Mouse (Mus musculus): Measurements from ENCODE around the gene Ankrd33b. TPM values are rescaled to one million over a fixed set of nuclear protein-coding genes. Genes with fewer than 3 reads are reported as not detected.

The Ankrd33b gene
- 1 to 10 TPM; 1.2 to 1.3 TPM for total RNA-seq (2021)

DNA sequence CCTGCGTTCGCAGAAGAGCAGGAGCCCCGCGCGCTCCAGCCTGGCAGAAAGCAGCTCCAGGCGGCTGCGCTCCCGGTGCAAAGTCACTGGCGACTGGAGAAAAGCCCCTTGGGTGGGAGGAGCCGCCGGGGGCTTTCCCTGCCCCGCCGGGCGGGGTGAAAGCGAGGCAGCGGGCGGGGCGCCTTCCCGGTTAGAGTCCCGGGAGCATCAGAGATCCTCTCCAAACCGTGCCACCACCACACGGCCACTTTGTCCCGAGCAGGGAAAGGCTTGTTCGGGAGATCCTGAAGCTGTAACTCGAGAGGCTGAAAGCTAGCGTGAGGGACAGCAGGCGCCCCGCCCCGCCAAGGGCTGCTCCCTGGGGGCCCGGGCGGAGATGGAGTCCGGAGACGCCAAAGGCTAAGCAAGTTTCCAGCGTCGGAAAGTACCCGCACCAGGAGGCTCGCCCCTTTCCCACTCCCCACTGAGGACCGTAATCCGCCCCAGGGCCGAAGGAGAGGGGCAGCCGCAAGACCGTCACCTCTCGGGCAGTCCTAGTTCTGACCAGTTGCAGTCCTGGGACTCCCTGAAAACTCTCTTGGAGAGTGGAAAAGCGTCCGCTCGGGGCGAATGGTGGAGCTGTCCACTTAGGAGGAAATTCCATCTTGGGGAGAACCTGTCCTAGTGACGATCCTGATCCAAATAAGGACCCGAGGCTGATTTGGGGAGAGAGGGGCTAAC is at the start of gene Ankrd33b:
Ankrd33b (minus strand) TSS at position 246 of the 720 bp plus-strand sequence.
- intact Hi-C loops (cut with DNase I): no loop called here
- DNase-seq: peak; percentile 35

DNA sequence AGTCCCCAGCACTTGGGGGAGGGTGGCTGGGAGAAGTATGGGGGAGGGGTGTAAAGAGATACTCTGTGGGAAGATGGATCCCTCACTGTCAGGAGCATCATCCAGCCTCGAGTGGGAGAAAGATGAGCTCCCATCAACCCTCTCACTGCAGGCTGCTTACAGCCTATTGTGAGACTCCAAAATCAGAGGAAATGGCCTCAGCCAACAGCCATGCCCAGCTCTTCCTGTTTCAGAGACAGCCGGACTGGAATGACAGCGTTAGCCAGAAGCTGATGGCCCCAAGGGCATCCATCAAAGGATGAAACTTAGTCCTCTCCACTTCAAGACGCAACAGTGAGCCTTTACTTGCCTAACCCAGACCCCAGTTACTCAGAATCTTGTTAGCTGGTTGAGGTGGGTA is 47.7 kb upstream of the Ankrd33b start:
- intact Hi-C loops (cut with DNase I): no loop called here
- no peak for DNase-seq

DNA sequence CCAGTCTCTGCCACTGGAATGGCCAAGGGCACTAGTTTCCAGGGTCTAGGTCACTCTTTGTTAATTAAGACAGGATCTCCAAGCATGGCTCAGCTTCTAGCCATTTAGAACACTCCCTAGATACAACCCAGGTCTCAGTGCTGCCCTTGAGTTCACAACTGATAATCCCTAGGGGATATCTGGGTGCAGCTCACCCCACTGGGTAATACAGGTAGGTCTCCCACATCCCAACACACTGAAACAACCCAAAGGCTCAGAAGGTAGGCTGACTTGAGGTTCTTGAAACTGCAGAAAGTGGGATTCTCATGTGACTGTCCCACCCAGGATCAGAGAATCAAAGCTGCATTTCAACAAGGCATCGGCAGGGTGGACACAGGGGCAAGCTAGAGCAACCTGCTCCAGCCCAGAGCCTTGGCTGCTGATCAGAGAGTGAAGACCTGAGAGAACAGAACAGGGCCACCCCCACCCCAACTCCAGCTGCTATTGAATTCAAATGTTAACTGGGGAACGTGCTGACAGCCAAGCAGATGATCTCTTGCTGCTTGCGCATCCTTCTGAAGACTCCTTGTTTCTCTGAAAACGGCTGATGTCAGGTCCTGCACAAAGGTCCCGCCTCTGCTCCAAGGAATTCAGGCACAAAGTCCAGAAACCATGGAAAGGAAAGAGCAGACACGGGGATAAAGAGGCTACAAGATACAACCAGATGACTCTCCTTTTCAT is 46.8 kb upstream of the Ankrd33b start:
- intact Hi-C loops (cut with DNase I): no loop called here
- DNase-seq: no peak

DNA sequence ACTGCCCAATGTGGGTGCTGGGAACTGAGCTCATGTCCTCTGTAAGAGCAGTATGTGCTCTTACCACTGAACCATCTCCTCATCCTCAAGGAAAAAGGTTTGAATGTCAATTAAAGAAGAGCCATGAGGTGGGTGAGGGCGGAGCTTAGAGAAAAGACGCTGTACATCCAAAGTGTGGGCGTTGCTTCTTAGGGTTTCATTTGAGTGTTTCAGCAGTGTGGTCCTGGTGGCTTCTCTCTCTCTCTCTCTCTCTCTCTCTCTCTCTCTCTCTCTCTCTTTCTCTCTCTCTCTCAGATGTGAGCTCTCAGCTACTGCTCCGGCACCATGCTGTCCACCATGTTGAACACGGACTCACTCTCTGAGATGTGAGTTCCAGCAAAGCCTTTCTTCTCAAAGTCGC is 46.1 kb upstream of the Ankrd33b start:
- intact Hi-C loops (cut with DNase I): no loop called here
- DNase-seq: no peak

DNA sequence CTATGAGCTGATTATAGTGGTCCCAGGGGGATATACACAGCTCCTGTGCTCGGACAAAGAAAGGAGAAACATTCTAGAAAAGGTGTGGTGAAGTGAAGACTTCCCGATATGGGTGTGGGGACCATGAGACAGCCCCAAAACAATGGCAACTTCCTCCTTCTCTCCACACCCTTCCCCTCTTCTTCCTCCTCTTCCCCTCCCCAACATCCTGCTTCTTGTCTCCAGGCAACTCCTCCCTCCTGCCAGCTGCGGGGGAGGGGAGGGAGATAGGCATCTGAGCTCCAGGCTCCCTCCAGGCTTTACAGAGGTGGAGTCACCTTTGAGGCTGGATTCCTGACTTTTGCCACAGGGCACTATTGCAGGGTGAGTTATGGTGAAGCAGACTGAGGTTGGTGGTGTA is 45.4 kb upstream of the Ankrd33b start:
- DNase-seq: no peak
- intact Hi-C loops (cut with DNase I): no loop called here

DNA sequence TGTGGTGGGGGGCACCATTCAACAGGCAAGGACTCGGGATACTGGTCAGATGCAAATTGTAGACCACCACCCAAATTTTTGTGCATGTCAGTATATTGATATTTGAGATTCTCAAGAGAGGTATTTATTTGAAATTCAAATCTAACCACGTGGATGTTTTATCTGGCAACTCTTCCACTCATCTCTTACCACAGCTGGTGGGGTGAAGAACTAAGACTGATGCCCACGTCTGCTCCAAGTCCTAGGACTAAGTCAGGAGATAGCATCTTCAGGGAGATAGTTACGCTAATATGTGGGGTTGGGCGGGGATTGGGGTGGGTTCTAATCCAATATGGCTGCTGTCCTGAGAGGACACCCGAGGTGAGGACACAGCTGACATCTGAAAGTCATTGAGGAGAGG is 44.9 kb upstream of the Ankrd33b start:
- intact Hi-C loops (cut with DNase I): no loop called here
- DNase-seq: no peak

DNA sequence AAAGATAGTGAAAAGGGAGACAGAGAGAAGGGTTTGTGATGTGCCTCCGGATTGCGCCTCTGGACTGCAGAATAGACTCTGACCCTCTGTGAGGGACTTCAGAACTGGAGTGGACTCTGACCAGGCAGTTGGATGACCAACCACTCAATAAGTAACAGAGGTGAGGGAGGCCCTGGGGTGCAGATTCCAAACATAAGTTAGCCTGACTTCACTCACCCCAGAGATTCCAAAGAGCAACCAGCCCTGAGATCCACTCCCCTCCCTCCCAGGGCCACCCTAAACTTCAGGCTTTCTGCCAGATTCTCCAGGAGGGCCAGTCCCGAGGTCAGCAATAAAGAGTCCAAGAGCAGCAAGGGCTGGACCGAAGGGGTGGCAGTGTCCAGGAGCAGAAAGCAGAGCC is 40.0 kb upstream of the Ankrd33b start:
- intact Hi-C loops (cut with DNase I): no loop called here
- DNase-seq: no peak

DNA sequence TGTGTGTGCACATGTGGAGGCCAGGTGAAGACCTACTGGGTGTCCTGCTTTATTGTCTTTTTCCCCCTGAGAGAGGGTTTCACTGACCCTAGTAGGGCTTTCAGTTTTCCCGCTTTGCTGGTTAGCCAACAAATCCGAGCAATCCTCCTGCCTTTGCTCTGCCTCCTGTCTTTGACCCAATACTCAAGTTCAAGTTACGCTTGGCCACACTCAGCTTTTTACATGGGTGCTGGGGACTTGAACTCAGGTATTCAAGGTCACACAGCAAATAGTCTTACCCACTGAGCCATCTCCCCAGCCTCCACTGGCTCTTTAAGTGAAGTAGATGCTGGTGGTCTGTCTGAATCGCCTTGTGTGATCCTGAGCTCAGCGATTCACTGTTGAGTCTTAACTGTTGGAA is 39.4 kb upstream of the Ankrd33b start:
- intact Hi-C loops (cut with DNase I): no loop called here
- DNase-seq: no peak

DNA sequence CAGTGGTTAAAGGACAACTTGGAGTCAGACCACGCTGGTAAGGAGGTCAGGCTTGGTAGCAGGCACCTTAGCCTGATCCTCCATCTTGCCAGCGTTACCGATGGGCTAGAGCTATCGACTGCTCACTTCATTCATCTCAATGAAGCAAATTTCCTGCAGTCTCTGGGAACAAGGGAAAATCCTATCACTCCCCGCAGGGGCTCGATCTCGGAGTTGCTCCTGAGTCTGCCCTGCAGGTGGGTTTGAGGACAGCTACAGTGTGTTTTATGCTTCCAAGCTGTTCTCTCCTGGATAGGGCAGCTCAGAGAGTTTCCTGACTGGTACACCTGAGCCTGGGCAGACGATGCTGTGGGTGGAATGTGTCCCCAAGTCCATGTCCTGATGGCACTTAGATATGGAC is 36.8 kb upstream of the Ankrd33b start:
- DNase-seq: no peak
- intact Hi-C loops (cut with DNase I): no loop called here

DNA sequence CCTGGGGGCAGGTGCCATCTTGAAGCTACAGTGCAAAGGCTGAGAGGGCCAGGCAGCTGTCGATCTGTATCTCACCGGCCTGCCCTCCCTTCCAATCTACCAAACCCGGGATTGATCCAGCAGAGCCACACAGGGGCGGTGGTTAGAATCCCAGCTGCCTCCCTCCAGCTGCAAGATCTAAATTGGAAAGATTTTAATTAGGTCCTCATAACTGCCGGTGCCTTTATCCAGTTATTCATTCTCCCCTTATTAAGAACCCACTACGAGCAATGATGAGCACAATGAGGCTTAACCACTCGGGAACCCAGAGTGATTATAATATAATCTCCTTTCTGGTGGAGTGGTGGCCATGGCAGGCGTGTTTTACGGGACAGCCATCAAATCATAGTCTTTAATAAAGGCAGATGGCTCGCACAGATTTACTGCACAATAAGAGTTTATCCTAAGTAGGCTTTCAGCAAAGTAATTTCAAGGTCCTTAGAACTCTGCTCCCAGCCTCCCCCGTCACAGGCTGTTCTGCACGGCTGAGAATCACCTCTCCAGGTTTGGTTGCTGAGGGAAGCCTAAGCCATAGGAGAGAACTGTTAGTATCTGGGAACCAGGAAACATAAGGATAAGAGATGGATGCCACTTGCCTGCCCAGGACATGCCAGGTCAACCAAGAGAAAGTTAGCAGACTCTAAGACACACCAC is 34.8 kb upstream of the Ankrd33b start:
- intact Hi-C loops (cut with DNase I): no loop called here
- DNase-seq: no peak

DNA sequence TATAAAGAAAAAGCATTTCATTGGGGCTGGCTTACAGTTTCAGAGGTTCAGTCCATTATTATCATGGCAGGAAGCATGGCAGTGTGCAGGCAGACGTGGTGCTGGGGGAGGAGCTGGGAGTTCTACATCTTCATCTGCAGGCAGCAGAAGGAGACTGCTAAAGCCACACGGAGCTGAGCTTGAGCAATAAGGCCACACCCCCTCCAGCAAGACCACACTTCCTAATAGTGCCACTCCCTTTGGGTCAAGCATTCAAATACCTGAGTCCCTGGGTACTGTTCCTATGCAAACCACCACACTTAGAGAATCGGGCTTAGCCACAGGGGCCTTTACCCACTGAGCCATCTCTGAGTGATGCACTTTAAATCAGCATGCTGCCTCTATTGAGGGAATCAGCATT is 33.4 kb upstream of the Ankrd33b start:
- DNase-seq: no peak
- intact Hi-C loops (cut with DNase I): no loop called here

DNA sequence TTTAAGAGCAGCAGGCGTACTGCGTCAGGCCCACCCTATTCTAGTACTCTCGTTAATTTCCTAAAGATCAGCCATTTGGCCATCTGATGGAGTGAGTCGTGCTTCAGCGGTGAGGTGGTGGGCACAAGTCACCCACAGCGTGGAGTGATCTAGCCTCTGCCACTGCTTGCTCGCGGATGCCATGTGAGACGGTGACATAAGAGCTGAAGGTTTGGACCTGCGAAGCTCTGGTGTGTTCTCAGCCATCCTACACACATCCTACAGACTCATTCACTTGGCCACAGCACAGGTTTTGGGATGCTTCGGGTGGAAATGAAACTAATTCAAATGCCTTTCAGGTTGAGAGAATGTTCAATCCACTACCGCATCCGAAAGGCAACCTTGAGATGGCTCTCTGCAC is 31.2 kb upstream of the Ankrd33b start:
- DNase-seq: no peak
- intact Hi-C loops (cut with DNase I): no loop called here

DNA sequence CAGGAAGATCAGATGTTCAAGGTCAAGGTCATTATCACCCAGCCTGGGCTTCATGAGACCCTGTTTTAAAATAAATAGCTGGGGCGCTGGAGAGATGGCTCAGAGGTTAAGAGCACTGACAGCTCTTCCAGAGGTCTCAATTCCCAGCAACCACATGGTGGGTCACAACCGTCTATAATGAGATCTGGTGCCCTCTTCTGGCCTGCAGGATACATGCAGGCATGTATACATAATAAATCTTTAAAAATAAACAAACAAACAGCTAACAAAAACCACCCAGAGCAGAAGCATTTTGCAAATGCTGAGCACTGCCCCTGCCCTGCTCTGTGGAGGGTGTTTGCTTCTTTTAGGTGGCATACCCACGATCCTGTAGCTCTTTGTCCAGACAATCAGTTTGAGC is 29.9 kb upstream of the Ankrd33b start:
- intact Hi-C loops (cut with DNase I): no loop called here
- no peak for DNase-seq

DNA sequence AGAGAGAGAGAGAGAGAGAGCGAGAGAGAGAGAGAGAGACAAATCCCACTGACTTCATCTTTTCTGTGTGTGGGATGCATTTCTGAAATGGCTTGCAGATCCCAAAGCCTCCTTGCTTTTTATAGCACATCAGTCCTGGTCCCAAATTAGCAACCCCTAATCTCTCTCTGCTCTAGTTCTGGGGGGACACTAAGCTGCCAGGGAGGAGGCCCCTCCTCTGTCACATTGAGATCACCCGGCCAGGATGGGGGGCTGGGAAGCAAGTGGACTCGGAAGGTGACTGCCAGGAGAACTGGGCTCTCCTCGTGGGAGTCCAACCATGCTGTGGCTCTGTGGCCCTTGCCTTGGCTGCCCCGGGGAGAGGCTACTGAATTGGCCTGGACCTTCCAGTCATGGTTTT is 29.2 kb upstream of the Ankrd33b start:
- intact Hi-C loops (cut with DNase I): no loop called here
- no peak for DNase-seq

DNA sequence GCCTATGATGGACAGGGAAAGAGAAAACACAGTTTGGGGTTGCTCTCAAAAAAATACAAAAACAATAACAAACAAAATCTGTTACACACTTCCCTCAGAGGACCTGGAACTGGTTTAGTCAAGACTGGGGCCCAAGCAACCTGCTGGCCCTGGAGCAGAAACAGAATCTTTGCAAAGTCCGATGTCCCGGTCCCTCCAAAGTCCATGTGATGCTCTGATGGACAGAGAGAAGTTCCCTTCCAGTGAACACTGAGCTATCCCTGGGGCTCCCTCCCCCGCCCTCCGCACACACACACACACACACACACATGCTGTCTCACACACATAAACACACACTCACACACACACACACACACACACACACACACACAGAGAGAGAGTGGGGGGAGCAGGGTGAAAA is 28.5 kb upstream of the Ankrd33b start:
- intact Hi-C loops (cut with DNase I): no loop called here

DNA sequence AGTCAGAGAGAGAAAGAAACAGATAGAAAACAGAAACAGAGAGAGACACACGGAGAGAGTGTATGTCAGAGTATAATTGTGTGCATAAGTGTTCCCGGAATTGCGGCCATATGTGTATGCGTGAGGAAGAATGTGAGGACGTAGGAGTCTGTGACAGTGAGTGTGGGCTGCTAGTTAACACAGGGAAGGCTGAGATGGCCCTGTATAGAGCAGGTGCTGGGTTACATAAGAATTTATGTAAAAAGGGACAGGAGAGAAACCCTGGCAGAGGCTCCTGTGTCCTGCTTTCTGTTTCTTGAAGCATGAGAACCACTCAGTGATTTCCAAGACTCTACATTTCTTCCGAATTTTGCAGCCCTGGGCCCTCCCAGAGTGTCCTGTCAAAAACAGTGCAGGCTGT is 25.9 kb upstream of the Ankrd33b start:
- DNase-seq: no peak
- intact Hi-C loops (cut with DNase I): no loop called here

More for the DNA sequence above, 28.5 kb upstream of the Ankrd33b start:
- DNase-seq: no peak

DNA sequence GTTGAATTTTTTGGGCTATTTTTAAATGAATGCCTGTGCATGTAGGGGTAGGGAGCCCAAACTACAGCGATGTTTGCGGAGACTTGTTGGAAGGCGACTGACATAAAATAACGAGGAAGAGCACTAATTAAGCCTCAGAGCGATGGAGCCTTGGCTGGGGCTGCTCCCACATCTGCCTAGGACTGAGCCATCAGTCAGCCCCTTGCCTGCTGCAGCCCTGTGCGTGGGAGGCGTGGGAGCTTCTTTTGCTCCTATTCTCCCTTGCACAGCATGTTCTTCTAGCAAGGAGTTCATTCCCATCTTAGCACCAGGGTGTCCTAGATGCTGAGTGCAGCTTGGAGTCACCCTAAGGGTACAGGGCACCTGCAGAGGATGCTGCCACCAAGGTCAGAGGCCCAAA is 25.2 kb upstream of the Ankrd33b start:
- intact Hi-C loops (cut with DNase I): no loop called here
- no peak for DNase-seq

DNA sequence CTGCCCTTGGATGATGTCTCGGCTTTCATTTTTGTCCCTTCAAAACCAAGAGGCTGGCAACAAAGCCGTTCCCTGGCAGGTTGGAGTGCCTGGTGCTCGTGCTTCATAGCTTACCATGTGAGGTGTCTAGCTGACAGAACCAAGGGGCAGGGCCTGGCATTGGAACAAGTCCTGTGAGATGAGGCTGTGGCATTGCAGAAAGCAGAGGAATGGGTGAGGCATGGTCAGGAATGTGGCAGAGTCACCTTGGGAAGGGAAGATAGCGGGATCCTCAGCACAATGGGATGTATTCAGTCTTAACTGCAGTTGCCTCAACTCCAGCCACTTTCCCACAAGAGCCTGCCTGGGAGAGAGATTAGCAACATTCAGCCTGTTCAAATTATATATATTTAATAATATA is 24.6 kb upstream of the Ankrd33b start:
- intact Hi-C loops (cut with DNase I): no loop called here
- DNase-seq: no peak

DNA sequence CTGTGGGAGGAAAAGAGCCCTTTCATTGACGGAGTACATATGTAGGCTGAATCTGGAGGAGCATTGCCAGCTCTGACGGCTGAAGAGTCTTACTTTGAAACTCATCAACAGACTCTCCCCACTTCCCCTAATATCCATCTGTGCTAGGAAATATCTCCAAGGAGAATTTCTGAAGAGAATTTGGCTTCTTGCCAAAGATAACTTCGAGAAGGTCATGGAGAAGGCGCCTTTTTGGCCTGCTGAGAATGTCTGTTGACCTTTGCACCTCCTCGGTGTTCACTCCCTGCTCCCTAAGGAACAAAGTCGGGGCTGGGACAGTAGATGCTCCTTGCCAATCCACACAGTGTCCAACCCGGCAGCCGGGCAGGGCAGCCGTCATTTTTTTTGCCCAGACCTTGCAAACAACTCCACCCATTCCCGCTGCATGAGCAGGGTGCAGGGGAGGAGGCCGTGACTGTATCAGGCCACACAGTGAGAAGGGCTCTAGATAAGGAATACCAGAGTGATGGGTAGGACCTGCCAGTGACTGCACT is 14.5 kb upstream of the Ankrd33b start:
- intact Hi-C loops (cut with DNase I): no loop called here
- no peak for DNase-seq

DNA sequence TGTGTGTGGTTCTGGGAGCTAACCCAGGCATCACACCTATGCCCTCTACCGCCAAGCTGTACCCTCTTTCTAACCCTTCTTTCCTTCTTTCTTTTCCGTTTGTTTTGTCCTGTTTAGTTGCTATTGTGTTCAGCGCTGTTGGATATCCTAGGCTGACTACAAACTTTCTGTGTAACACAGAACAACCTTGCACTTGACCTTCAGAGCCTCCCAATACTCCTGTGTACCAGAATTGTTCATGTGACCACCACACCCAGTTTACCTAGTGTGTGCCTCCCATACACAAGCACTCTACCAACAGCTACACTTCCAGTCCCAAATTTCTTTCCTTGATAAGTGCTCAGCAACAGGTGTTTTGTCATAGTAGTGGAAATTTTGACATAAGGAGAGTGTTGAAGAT is 11.9 kb upstream of the Ankrd33b start:
- DNase-seq: no peak
- intact Hi-C loops (cut with DNase I): no loop called here

DNA sequence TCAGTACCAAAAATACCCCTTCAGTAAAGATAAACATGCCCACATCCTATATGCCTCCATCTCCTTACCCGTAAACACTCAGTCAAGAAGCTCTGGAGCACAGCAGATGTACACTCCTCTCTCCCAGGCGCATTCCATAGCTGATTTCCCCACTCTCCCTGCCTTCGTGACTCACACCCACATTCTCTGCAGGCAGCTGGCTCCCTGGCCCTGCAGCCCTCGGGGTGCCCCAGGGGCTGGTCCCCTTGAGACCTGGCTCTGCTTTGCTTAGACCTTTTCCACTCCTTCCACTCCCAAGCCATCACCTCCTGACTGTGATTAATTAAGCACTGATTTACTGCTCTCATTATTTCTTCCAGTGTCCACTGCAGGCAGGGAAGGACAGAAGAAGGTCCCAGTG is 7.7 kb upstream of the Ankrd33b start:
- intact Hi-C loops (cut with DNase I): no loop called here
- DNase-seq: no peak

DNA sequence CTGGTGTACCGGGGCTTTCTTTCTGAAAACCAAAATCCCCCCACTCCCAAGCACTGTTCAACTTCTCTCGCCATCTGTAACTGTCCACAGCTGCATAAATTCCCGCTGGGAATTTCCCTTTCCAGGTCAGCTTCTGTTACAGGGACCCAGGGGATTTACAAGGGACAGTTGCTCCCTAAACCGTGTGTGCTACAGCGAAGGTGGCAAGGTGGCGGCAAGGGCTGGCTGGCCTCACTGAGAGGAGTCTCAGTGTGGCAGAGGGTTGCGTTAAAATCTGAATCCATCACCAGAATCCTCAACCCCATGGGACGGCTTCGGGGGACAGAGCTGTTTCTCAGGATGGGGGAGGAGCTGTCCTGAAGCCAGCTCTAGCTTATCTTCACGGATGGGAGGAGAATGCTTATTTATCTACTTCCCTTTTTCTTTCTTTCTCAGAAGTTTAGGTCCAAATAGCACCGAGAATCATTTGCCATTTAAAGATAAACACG is 1.6 kb upstream of the Ankrd33b start:
- DNase-seq: no peak
- intact Hi-C loops (cut with DNase I): no loop called here

All from left cerebral cortex, postnatal 4 days (tissue).